Mouse (Mus musculus): ENCODE results near the gene Htra3. TPM values are rescaled to one million over a fixed set of nuclear protein-coding genes. Genes with fewer than 3 reads are reported as not detected.
A peak's percentile ranks its signal among the peaks of the same experiment; 100 is the strongest.

Htra3 gene
- total RNA-seq, 2 experiments from 2014 or later, result 108 to 149 TPM

GRCm38 (mm10) chr5:35703183-35703582, 23.6 kb upstream of the Htra3 start:
- no peak for DNase-seq
- intact Hi-C loops (cut with DNase I), result loop anchor here (5.0 kb wide), 1 partner anchor 154 kb away; no protein-coding TSS in a partner anchor

- intact Hi-C loops (cut with DNase I), result loop anchor here (5.0 kb wide), 1 partner anchor 155 kb away; no protein-coding TSS in a partner anchor
- no peak for DNase-seq
Measured at GRCm38 (mm10) chr5:35702582-35703140, 23.1 kb upstream of the Htra3 start.

- peak; percentile 81 to 87 for DNase-seq
- intact Hi-C loops (cut with DNase I), result loop anchor here (1.0 to 5.0 kb wide), 2 partner anchors 54 to 156 kb away; no protein-coding TSS in a partner anchor
Measured at GRCm38 (mm10) chr5:35701042-35701441, 21.5 kb upstream of the Htra3 start.

GRCm38 (mm10) chr5:35695815-35696214, 16.2 kb upstream of the Htra3 start:
- no peak for DNase-seq
- intact Hi-C loops (cut with DNase I), result loop anchor here (5.0 kb wide), 1 partner anchor 99 kb away; no protein-coding TSS in a partner anchor

- no peak for DNase-seq
- intact Hi-C loops (cut with DNase I), result no loop called here
Measured at GRCm38 (mm10) chr5:35693638-35694037, 14.1 kb upstream of the Htra3 start.

- peak in 1 of 2 experiments; percentile 50 for DNase-seq
- intact Hi-C loops (cut with DNase I), result no loop called here
Measured at GRCm38 (mm10) chr5:35691246-35691645, 11.7 kb upstream of the Htra3 start.

GRCm38 (mm10) chr5:35690485-35691165, 11.0 kb upstream of the Htra3 start:
- peak in 1 of 2 experiments; percentile 38 for DNase-seq

GRCm38 (mm10) chr5:35689374-35689773, 9.8 kb upstream of the Htra3 start:
- no peak for DNase-seq
- intact Hi-C loops (cut with DNase I), result no loop called here

More at GRCm38 (mm10) chr5:35690485-35691165, 11.0 kb upstream of the Htra3 start:
- intact Hi-C loops (cut with DNase I), result no loop called here

GRCm38 (mm10) chr5:35688851-35689250, 9.3 kb upstream of the Htra3 start:
- DNase-seq, result peak in 1 of 2 experiments; percentile 45
- intact Hi-C loops (cut with DNase I), result no loop called here

GRCm38 (mm10) chr5:35687098-35687497, 7.5 kb upstream of the Htra3 start:
- DNase-seq, result peak in 1 of 2 experiments; percentile 25
- intact Hi-C loops (cut with DNase I), result no loop called here

- intact Hi-C loops (cut with DNase I), result no loop called here
Measured at GRCm38 (mm10) chr5:35686336-35686735, 6.8 kb upstream of the Htra3 start.

GRCm38 (mm10) chr5:35685079-35685478, 5.5 kb upstream of the Htra3 start:
- intact Hi-C loops (cut with DNase I), result no loop called here
- no peak for DNase-seq

More at GRCm38 (mm10) chr5:35686336-35686735, 6.8 kb upstream of the Htra3 start:
- no peak for DNase-seq

- peak; percentile 63 to 72 for DNase-seq
Measured at GRCm38 (mm10) chr5:35680958-35681357, 1.4 kb upstream of the Htra3 start.

GRCm38 (mm10) chr5:35676964-35677363, 2.6 kb downstream of the Htra3 start:
- intact Hi-C loops (cut with DNase I), result loop anchor here (5.0 kb wide), 1 partner anchor 35 kb away; no protein-coding TSS in a partner anchor
- no peak for DNase-seq

More at GRCm38 (mm10) chr5:35680958-35681357, 1.4 kb upstream of the Htra3 start:
- intact Hi-C loops (cut with DNase I), result loop anchor here (1.0 to 5.0 kb wide), 2 partner anchors 86 to 159 kb away; no protein-coding TSS in a partner anchor

GRCm38 (mm10) chr5:35674081-35674555, 5.5 kb downstream of the Htra3 start:
- peak; percentile 60 to 72 for DNase-seq
- intact Hi-C loops (cut with DNase I), result no loop called here

GRCm38 (mm10) chr5:35673086-35673485, 6.5 kb downstream of the Htra3 start:
- DNase-seq, result peak; percentile 82 to 83
- intact Hi-C loops (cut with DNase I), result no loop called here

GRCm38 (mm10) chr5:35672581-35672980, 7.0 kb downstream of the Htra3 start:
- DNase-seq, result no peak
- intact Hi-C loops (cut with DNase I), result no loop called here

- intact Hi-C loops (cut with DNase I), result no loop called here
- peak; percentile 82 to 87 for DNase-seq
Measured at GRCm38 (mm10) chr5:35671474-35671891, 8.1 kb downstream of the Htra3 start.

- peak in 1 of 2 experiments; percentile 53 for DNase-seq
- intact Hi-C loops (cut with DNase I), result no loop called here
Measured at GRCm38 (mm10) chr5:35670412-35670801, 9.2 kb downstream of the Htra3 start.

- intact Hi-C loops (cut with DNase I), result no loop called here
- DNase-seq, result no peak
Measured at GRCm38 (mm10) chr5:35669747-35670411, 9.7 kb downstream of the Htra3 start.

- intact Hi-C loops (cut with DNase I), result no loop called here
- no peak for DNase-seq
Measured at GRCm38 (mm10) chr5:35666152-35666551, 13.4 kb downstream of the Htra3 start.

All from heart, postnatal 14 days (tissue).